Mouse (Mus musculus) ES-Bruce4 (cell line): ENCODE results near the gene Gapdhs.
A peak's percentile ranks its signal among the peaks of the same experiment; 100 is the strongest.

ENCODE experiments used
- CTCF ChIP-seq: IDR thresholded peaks from one replicate; pipeline ENCODE4 v1.8.1; 2011; ENCODE audit warnings: low read depth, low read length
- EP300 ChIP-seq: IDR thresholded peaks from 2 replicates; pipeline ENCODE4 v1.6.1; 2011; ENCODE audit warnings: low read depth, low read length; ENCODE audit not compliant: insufficient read depth

DNA sequence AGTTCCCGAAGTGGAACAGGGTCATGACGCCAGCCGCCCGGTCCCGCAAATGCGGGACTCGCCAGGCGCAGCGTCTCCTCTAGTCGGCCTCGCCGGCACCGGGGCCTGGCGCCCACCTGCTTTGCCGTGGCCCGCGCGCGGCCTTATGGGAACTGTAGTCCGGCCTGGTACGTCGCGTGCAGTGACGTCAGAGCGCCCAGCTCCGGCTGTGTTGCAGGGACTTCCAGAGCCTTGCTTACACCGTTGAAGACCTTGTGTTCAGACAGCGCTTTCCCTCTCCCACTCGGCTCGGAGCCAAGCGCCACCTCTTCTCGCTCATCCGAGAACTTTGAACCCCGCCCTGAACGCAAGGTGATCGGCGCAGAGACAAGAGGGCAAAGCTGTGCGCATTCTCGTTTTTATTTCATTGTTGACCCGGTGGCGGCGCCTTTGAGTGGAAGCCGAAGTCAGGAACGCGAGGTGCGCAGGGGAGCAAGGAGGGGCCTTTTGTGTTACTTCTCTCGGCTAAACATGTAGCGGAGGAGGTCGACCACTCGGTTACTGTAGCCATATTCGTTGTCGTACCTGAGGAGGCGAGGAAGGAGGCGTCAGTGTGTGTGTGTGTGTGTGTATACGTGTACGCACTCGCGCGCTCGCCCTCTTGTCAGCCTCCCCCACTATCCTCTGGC lies 14.0 kb downstream of the Gapdhs start, which contains the start of gene Tmem147:
- TF ChIP-seq EP300 (0 out of 2 replicates have a peak, but pooled peaks have one; percentile 4), CTCF (peak; percentile 8)
